Mouse (Mus musculus): ENCODE results near the gene Gm973.

- TF ChIP-seq CTCF (IDR thresholded peaks at IDR 0.05; ENCODE audit: borderline replicate concordance, extremely low read depth, insufficient read depth, insufficient read length) (no peak), POLR2A (IDR thresholded peaks at IDR 0.05; ENCODE audit: borderline replicate concordance, extremely low read depth, insufficient read depth, insufficient read length, poor library complexity, severe bottlenecking) (no peak)
These were observed 26.2 kb downstream of the Gm973 start for GRCm38 (mm10) chr1:59542231-59542630.

Measured in brain, embryonic 14.5 days (tissue).